Mouse (Mus musculus) heart, adult 2 months (tissue): ENCODE data around the gene Mrpl2. TPM values are rescaled to one million over a fixed set of nuclear protein-coding genes. Genes with fewer than 3 reads are reported as not detected.

ENCODE experiments used
- DNase-seq, 2 experiments: peaks; one replicate each; pipeline ENCODE4 v3.0.0; 2021
- H3K27ac ChIP-seq: fragments of 200-600 bp; 2 replicates; pipeline ENCODE4 v1.8.1; 2022
- H3K27me3 ChIP-seq: fragments of 200-500 bp; 2 replicates; pipeline ENCODE4 v1.6.1; 2012; ENCODE audit warnings: mild to moderate bottlenecking, low read length, inconsistent platforms, mixed read lengths; ENCODE audit not compliant: control insufficient read depth, insufficient read depth
- H3K36me3 ChIP-seq: fragments of 200-500 bp; 2 replicates; pipeline ENCODE4 v1.6.1; 2012; ENCODE audit warnings: low read length, inconsistent platforms; ENCODE audit not compliant: control insufficient read depth, insufficient read depth
- H3K4me1 ChIP-seq: fragments of 200-500 bp; 2 replicates; pipeline ENCODE4 v1.6.1; 2011; ENCODE audit warnings: low read length; ENCODE audit not compliant: control insufficient read depth, insufficient read depth
- H3K4me3 ChIP-seq: fragments of 200-600 bp; 2 replicates; pipeline ENCODE4 v1.8.1; 2022
- H3K79me2 ChIP-seq: fragments of 200-500 bp; replicated peaks from 2 replicates; pipeline ENCODE4 v1.6.1; 2012; ENCODE audit warnings: mild to moderate bottlenecking, inconsistent platforms, low read length, moderate library complexity, mixed read lengths; ENCODE audit not compliant: control insufficient read depth, insufficient read depth
- H3K9ac ChIP-seq: fragments of 200-500 bp; 2 replicates; pipeline ENCODE4 v1.6.1; 2012; ENCODE audit warnings: low read depth, mild to moderate bottlenecking, control low read depth, inconsistent platforms, low read length, mixed read lengths
- CTCF ChIP-seq: fragments of 200-600 bp; IDR thresholded peaks from 2 replicates; pipeline ENCODE4 v1.8.1; 2022; ENCODE audit warnings: antibody characterized with exemption, mild to moderate bottlenecking, moderate library complexity
- EP300 ChIP-seq: fragments of 200-500 bp; IDR thresholded peaks from 2 replicates; pipeline ENCODE4 v1.6.1; 2011; ENCODE audit warnings: low read depth, low read length, control low read depth; ENCODE audit not compliant: insufficient read depth
- POLR2A ChIP-seq: fragments of 200-500 bp; IDR thresholded peaks from 2 replicates; pipeline ENCODE4 v1.6.1; 2011; ENCODE audit warnings: mild to moderate bottlenecking, low read depth, low read length, control low read depth; ENCODE audit not compliant: insufficient read depth
- WGBS: fragments of 180-500 bp; shearing (Covaris S2); methylation state at CpG from one replicate; pipeline ENCODE4 v1.1.7; 2018; 5-methylcytosine and 5-hydroxymethylcytosine counted together
- intact Hi-C: fragments of 180-260 bp; cut with DNase I; formaldehyde crosslinking; loops from one replicate; pipeline ENCODE4 v1.15.1; 2025
- polyA plus RNA-seq: library from polyadenylated mRNA; depleted of rRNA; stranded (reverse); fragments of >200 nt; gene quantifications from 2 replicates; pipeline ENCODE4 v1.2.3, GENCODE M21; 2012
- total RNA-seq, 2 experiments: library from RNA; stranded (reverse); gene quantifications; 2 replicates each; pipeline ENCODE4 v1.2.3; 2021

The Mrpl2 gene
- total and polyA plus RNA-seq, 3 experiments = 87.8 to 132 (median 112) TPM

DNA sequence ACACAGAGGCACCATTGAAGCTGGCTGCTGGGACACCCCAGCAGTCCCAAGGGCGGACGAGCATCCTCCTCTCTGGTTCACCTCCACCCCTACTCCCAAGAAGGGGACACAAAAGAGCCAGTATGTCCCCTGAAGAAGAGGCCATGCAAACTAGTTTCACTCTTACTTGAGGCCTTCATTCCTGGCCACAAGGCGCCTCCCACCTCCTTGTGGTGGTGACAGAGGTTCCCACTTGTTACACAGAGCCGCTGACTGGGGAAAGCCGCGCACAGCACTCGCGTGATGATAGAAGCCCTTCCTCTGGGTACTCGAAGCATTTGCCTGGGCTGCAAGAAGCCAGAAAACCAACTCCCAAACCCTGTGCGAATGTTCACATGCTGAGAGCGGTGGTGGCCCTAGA lies 23.8 kb upstream of the Mrpl2 start:
- no peak for DNase-seq
- Histone ChIP-seq H3K27ac (no peak overlapping the region), H3K36me3 (no peaks in the 10 kb centered on the region), H3K79me2 (no peaks in the 10 kb centered on the region), H3K4me3 (no peak overlapping the region), H3K9ac (no peak overlapping the region), H3K4me1 (peaks cover 6% of the 10 kb centered on the region), H3K27me3 (no peaks in the 10 kb centered on the region)
- WGBS = 79% methylated on average over 11 of the region's 11 CpGs
- TF ChIP-seq POLR2A (no peak), CTCF (no peak), EP300 (no peak)
- intact Hi-C loops = no loop called here

DNA sequence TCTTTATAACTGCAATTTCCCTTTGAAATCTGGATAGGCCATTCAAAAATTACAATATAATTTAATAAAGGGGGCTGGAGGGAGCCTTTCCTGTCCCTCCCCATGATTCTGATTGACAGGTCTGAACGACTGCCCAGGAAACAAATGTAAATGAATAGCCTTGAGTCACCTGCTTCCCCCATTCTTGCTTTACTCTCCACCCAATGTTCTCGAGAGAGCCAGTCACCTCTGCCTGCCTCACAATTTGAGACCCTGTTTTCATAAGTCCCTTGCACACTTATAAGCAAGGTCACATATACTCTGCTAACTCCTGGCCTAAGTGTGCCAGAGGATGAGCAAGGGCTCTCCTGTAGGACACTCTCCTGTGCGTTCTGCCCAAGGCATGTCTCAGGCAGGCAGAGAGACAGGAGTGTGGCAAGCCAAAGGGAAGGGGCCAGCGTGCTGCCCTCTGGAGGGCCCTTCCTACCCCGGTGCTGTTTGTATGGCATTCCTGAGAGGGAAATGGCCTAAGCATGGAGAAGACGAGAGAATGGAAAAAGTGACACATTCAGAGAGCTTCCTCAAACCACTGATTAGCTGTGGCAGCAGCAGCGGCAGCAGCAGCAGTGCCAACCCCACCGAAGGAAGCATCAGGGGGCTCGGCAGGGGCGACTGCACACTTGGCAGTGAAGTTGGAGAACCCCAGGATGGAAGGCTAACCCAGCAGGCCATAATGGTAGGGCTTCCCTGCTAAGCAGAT lies 22.0 kb upstream of the Mrpl2 start:
- DNase-seq = peak in 1 of 2 experiments; percentile 44
- WGBS = 23% methylated on average over 10 of the region's 10 CpGs
- no peak overlapping the region for H3K4me3 ChIP-seq
- H3K36me3 ChIP-seq = no peaks in the 10 kb centered on the region
- H3K27ac ChIP-seq = peak overlapping the region; percentile 30; the same call in 1 of the 2 replicates
- TF ChIP-seq CTCF (peak; percentile 25), EP300 (no peak)
- intact Hi-C loops = no loop called here
- H3K79me2 ChIP-seq = no peaks in the 10 kb centered on the region
- H3K4me1 ChIP-seq = peaks cover 6% of the 10 kb centered on the region
- H3K9ac ChIP-seq = no peak overlapping the region
- H3K27me3 ChIP-seq = no peaks in the 10 kb centered on the region

DNA sequence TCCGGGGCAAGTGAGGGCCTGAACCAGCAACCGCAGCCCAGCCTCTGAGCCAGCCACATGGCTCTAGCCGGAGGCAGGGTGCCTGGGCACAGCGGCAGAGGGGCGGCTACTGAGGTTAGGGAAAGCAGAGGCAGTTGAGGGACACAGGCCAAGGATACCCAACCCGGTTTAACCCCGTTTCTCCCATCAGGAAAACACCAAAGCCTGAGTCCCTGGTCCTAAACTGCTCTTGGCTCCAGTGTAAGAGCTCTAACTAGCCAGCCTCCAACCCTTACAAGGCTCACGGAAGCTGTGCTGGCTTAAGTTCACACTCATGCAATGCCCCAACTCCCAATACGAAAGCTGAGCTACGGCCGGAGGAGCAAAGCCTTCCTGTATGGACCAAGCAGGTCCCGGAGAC lies 21.4 kb upstream of the Mrpl2 start:
- H3K79me2 ChIP-seq = no peaks in the 10 kb centered on the region
- H3K4me3 ChIP-seq = no peak overlapping the region
- H3K4me1 ChIP-seq = peaks cover 6% of the 10 kb centered on the region
- no peaks in the 10 kb centered on the region for H3K36me3 ChIP-seq
- intact Hi-C loops = no loop called here
- no peak overlapping the region for H3K9ac ChIP-seq
- peak overlapping the region; percentile 30; the same call in 1 of the 2 replicates for H3K27ac ChIP-seq
- TF ChIP-seq CTCF (no peak), EP300 (no peak), POLR2A (no peak)
- H3K27me3 ChIP-seq = no peaks in the 10 kb centered on the region
- no peak for DNase-seq
- 57% methylated on average over 12 of the region's 12 CpGs for WGBS

DNA sequence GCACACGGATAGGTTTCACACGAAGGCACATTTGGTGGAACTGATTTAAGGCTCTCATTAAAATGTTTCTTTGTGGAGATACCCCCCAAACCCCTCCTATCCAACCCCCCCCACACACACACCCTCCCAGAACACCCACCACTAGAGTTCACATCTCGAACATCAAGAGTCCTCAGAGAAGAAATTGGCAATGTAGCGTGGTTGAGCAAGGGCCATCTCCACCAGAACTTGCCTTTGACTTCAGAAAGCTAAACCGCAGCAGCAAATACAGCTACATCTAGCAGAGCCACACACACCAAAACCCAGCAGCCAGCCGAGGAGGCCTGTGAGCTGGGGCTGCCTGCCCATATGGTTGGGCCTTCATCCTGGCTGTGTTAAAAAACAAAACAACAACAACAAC lies 18.6 kb upstream of the Mrpl2 start:
- Histone ChIP-seq H3K4me1 (peaks cover 4% of the 10 kb centered on the region), H3K36me3 (no peaks in the 10 kb centered on the region), H3K9ac (no peak overlapping the region), H3K27ac (no peak overlapping the region), H3K27me3 (no peaks in the 10 kb centered on the region), H3K4me3 (no peak overlapping the region), H3K79me2 (no peaks in the 10 kb centered on the region)
- 76% methylated on average over 6 of the region's 6 CpGs for WGBS
- TF ChIP-seq EP300 (no peak), CTCF (no peak), POLR2A (no peak)
- intact Hi-C loops = no loop called here
- DNase-seq = no peak

DNA sequence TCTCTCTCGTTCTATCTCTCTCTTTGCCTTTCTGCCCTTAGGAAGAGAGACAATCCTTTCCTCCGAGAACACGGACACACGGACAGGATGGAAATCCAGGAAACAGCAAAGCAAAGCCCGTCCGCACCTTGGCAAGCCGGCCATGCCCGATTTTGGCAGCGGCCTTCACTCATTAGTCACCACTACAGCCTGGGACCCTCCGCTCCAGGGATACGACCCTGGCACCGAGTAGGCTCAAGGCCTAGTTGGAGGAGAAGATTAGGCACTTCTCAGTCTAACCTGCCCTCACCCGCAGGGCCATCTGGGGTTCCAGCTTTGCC lies 17.6 kb upstream of the Mrpl2 start:
- intact Hi-C loops = no loop called here
- DNase-seq = no peak
- 3% methylated on average over 13 of the region's 13 CpGs for WGBS

DNA sequence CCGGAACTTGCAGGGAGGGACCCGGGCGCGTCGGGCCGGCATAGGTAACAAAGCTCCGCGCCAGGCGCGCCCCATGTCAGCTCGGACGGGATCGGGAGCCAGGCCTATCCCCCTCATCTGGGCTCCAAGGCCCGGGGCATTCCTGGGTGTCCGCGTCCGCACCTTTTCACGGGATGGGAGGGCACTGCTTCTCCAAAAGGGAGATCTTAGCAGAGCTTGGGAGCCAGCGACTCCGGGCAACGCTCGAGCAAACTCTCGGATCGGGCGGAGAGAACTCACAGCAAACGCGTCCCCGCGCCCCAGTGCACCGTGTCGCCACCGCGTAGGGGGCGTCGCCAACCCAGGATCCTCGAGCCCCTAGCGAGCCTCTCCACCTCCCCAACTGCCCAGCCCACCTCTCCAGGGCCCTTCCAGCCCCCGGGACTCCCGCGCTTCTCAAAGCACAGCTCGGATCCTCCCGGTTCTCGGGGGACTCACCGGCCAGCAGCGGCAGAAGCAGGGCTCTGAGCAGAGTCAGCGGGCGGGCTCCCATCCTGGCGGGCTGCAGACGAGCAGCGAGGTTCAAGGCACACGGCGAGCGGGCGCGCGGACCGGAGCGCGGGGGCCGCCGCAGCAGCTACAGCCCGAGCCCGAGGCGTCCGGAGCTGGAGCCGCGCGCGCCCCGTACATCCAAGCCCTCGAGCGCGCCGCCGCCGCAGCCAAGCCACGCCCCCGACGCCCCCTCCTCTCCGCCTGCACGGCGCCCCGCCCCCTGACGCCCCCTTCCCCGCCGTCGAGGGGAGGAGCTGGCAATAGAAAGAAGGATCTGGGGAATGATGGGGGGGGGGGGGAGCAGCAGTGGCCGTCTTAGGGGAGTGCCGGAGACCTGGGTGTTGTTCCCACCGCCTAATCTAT lies 17.0 kb upstream of the Mrpl2 start, which contains the start of gene Ptk7:
Ptk7 (minus strand) TSS at position 714 of the 894 bp plus-strand sequence.
- H3K27me3 ChIP-seq = no peaks in the 10 kb centered on the region
- WGBS = under 1% methylated on average over 85 of the region's 90 CpGs
- intact Hi-C loops = no loop called here
- H3K27ac ChIP-seq = peak within 1 kb of the TSS; percentile 51
- H3K79me2 ChIP-seq = no peaks in the 10 kb centered on the region
- no peaks in the 10 kb centered on the region for H3K36me3 ChIP-seq
- TF ChIP-seq EP300 (no peak), CTCF (no peak), POLR2A (no peak)
- DNase-seq = peak; percentile 66 to 71
- H3K9ac ChIP-seq = peak within 1 kb of the TSS; percentile 81
- H3K4me3 ChIP-seq = peak within 1 kb of the TSS; percentile 72
- peaks cover 2% of the 10 kb centered on the region for H3K4me1 ChIP-seq

More for the DNA sequence above, 17.6 kb upstream of the Mrpl2 start:
- Histone ChIP-seq H3K36me3 (no peaks in the 10 kb centered on the region), H3K4me1 (peaks cover 4% of the 10 kb centered on the region), H3K9ac (peak overlapping the region; percentile 81), H3K27me3 (no peaks in the 10 kb centered on the region), H3K79me2 (no peaks in the 10 kb centered on the region), H3K27ac (peak overlapping the region; percentile 51), H3K4me3 (peak overlapping the region; percentile 72)
- TF ChIP-seq EP300 (no peak), POLR2A (no peak), CTCF (no peak)
